Mouse (Mus musculus): ENCODE measurements around the gene Slc25a10.

The Slc25a10 gene

DNA sequence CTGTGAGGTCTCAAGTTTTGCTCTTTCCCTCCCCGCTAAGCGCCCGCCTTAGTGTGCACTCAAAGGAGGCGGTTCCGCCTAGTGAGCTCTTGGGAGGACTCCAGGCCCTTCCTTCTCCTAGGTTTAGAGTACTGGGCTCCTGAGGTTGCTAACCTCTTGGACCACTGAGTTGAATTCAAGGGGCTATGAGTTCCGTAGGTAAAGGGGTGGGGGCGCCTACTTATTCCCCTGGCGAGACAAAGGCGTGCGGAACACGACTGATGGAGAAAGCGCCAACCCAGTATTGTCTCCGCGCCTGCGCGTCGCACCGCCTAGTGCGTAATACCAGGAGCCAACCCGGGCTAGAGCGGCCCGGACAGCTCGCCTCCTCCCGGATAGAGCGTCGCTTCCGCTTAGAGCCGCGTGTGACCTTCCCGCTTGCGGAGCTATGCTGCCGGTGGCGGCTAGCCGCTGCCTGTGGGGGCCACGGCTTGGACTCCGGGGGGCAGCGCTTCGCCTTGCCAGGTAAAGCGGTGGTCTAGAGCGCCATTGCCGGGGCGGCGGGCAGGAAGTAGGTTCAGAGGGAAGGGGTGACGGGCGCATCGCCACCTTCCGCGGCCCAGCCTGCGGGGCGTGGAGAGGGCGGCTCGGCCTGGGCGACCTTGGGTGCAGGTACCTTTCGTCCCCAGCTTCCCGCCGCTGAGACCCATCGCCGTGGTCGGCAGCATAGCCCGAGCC, 7.2 kb upstream of the Slc25a10 start, which contains the start of gene Mrpl12:
TSS of gene Mrpl12 (plus strand) at position 349 of the 717 bp plus-strand sequence.
- peak; percentile 91 to 97 for DNase-seq (ENCODE audit: inconsistent age in 2 of 2, low spot score in 1 of 2)

GRCm38 (mm10) chr11:120485251-120485650, 6.4 kb upstream of the Slc25a10 start:
- DNase-seq (ENCODE audit: inconsistent age in 2 of 2, low spot score in 1 of 2): no peak

DNA sequence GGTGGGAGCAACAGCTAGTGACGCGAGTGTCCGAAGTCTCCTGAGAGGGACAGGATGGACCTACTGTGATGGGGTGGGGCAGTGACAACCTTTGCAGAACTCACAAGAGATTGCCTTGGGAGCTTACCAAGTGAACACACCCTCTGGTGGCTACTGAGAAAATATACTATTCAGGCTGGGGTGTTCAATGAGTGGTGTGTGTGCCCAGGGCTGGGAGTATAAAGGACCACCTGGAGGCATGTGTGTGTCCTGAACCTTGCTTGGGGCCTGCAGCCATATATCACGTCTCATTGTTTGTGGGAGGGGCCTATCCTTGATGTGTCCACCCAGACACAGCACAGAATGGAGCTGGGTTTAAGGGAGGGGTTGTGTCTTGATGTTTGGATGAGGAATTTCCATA, 3.1 kb upstream of the Slc25a10 start:
- peak in 1 of 2 experiments; percentile 28 for DNase-seq (ENCODE audit: inconsistent age in 2 of 2, low spot score in 1 of 2)

GRCm38 (mm10) chr11:120489054-120489761, 2.4 kb upstream of the Slc25a10 start:
- peak; percentile 76 to 91 for DNase-seq (ENCODE audit: inconsistent age in 2 of 2, low spot score in 1 of 2)

DNA sequence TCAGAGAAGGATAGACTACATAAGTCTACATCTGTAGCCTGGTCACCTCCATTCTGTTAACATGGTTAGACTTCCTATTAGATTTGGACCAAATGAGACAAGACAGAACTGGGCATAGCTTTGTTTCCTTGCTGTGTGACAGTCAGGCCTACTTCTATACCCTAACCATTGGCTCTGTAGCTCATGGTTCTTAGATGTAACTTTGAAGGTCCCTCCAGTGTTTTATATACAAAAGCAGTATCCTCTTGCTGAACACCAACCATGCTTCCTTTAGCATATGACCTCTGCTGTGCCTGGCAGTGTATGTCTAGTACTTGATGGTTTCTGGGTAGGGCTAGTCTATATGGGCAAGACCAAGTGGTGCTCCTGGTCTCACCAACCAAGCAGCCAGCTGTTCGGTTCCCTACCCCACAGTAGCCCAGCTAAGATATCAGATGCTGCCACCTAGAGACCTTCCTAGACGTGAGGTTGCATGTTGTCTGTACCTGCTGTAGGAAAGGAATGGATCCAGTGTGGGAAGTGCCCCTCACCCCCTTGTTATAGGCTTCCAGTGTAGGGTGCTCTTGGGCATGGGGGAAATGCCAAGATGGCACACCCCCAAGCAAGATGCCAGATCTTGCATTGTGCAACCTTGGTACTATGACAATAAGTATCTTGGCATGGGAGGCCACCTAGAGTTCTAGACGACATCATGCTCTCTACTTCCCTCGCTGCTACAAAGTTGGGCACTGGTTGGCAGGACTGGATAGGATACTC, 1.2 kb upstream of the Slc25a10 start:
- DNase-seq (ENCODE audit: inconsistent age in 2 of 2, low spot score in 1 of 2): peak in 1 of 2 experiments; percentile 69

- DNase-seq (ENCODE audit: inconsistent age in 2 of 2, low spot score in 1 of 2): peak; percentile 69 to 87
Measured at GRCm38 (mm10) chr11:120492024-120492877, 611 bp downstream of the Slc25a10 start.

- no peak for DNase-seq (ENCODE audit: inconsistent age in 2 of 2, low spot score in 1 of 2)
Measured at GRCm38 (mm10) chr11:120492878-120493203, 1.2 kb downstream of the Slc25a10 start.

- no peak for DNase-seq (ENCODE audit: inconsistent age in 2 of 2, low spot score in 1 of 2)
Measured at GRCm38 (mm10) chr11:120493351-120493750, 1.7 kb downstream of the Slc25a10 start.

GRCm38 (mm10) chr11:120493911-120494310, 2.3 kb downstream of the Slc25a10 start:
- DNase-seq (ENCODE audit: inconsistent age in 2 of 2, low spot score in 1 of 2): peak in 1 of 2 experiments; percentile 26

GRCm38 (mm10) chr11:120497436-120497835, 5.8 kb downstream of the Slc25a10 start:
- peak; percentile 90 to 94 for DNase-seq (ENCODE audit: inconsistent age in 2 of 2, low spot score in 1 of 2)

GRCm38 (mm10) chr11:120498226-120498625, 6.6 kb downstream of the Slc25a10 start:
- peak; percentile 80 to 82 for DNase-seq (ENCODE audit: inconsistent age in 2 of 2, low spot score in 1 of 2)

DNA sequence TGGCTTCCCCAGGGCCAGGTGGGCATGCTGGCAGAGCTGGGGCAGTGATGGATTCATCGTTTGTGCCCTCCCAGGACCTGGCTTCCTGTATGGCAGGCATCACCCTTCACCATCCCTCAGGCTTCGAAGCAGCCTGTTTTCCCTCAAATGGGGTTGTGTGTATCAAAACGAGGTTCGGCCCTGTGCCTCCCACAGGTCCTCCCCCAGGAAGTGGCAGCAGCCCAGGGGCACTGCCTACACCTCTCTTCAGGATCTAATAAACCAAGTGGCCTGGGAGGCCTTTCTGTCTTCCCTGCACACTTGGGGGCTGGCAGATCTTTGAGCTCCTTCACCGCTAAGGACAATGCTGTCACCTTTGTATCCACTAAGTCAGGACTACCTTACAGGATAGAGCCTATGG, 7.3 kb downstream of the Slc25a10 start:
- no peak for DNase-seq (ENCODE audit: inconsistent age in 2 of 2, low spot score in 1 of 2)

- no peak for DNase-seq (ENCODE audit: inconsistent age in 2 of 2, low spot score in 1 of 2)
Measured at GRCm38 (mm10) chr11:120499894-120500293, 8.3 kb downstream of the Slc25a10 start.

DNA sequence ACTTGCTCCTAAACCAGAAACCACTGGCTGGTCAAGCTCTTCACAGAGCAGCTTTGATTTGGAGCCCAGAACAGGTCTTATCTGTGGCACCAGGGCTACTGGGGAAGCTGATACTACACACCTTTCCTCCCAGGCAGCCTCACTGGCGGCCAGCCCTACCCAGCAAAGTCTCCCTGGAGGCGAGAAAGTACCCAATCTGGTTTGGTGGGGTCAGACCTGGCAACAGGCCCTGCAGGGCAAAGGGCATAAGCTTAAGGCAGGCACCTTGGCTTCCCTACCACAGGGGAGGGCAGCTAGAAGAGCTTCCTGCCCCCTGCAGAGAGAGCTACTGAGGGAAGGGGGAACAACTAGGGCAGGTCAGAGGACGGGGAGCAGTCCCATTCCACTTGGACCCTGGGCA, 8.7 kb downstream of the Slc25a10 start:
- peak in 1 of 2 experiments; percentile 66 for DNase-seq (ENCODE audit: inconsistent age in 2 of 2, low spot score in 1 of 2)

DNA sequence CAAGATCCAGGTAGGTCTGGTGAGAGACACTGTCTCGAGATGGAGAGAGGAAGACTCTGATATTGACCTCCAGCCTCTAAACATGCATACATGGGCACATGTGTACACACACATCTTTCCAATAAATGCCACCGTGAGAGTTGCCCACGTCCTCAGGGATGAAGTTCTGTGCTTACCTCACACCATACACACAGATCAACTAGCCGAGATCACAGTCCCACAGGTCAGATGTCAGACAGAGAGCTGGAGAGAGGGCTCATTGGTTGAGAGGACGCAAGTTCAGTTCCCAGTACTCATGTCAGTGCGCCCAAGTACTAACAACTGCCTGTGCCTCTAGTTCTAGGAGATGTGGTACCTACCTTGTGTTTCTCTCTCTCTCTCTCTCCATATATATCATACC, 9.4 kb downstream of the Slc25a10 start:
- peak in 1 of 2 experiments; percentile 33 for DNase-seq (ENCODE audit: inconsistent age in 2 of 2, low spot score in 1 of 2)

GRCm38 (mm10) chr11:120501701-120502100, 10.1 kb downstream of the Slc25a10 start:
- DNase-seq (ENCODE audit: inconsistent age in 2 of 2, low spot score in 1 of 2): peak in 1 of 2 experiments; percentile 29

DNA sequence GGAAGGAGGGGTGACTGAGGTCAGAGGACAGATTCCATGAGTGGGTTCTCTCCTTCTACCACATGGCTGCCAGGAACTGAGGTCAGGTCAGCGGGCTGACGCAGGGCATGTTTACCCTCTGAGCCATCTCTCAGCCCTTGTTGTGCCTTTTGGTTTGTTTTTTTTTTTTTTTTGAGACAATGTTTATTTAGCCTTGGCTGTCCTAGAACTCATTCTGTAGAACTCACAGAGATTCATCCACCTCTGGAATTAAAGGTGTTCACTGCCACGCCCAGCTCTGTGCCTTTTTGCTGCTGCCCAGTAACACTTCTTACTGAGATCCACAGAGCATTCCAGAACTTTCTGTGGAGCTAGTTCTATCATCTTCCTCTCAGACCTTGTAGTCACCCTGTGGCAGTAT, 14.0 kb downstream of the Slc25a10 start:
- no peak for DNase-seq (ENCODE audit: inconsistent age in 2 of 2, low spot score in 1 of 2)

- peak in 1 of 2 experiments; percentile 55 for DNase-seq (ENCODE audit: inconsistent age in 2 of 2, low spot score in 1 of 2)
Measured at GRCm38 (mm10) chr11:120506899-120507298, 15.3 kb downstream of the Slc25a10 start.

DNA sequence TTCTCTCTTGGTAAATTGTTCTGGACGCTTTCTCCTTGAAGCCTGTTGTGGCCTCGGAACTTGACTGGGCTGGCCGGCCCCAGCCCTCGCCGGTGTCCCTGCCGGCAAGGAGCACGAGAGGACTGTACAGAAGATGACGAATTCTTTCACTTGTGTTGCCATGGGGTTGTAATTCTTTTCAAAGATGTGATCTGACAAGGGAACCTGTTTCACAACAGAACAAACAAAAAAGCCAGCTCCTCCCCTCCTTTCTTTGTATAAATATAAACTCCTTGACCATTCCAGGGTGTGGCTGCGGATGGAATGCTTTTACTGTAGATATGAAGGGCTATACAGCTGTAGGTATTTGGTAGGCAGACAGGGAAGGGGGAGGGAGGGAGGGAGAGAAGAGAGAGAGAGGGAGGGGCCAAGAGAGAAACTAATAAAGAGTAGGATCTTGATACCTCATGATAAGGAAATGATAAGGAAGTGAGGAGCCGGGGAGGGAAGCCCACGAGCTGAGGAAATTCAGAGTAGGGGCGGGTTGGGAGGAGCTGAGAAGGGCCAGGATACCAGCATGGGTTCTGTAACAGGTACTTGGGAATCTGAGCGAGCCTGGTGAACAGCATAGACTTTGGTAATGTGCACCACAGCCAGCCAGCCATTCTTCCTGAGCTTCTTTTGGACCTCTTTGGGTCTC, 16.1 kb downstream of the Slc25a10 start:
- DNase-seq (ENCODE audit: inconsistent age in 2 of 2, low spot score in 1 of 2): peak in 1 of 2 experiments; percentile 44

DNA sequence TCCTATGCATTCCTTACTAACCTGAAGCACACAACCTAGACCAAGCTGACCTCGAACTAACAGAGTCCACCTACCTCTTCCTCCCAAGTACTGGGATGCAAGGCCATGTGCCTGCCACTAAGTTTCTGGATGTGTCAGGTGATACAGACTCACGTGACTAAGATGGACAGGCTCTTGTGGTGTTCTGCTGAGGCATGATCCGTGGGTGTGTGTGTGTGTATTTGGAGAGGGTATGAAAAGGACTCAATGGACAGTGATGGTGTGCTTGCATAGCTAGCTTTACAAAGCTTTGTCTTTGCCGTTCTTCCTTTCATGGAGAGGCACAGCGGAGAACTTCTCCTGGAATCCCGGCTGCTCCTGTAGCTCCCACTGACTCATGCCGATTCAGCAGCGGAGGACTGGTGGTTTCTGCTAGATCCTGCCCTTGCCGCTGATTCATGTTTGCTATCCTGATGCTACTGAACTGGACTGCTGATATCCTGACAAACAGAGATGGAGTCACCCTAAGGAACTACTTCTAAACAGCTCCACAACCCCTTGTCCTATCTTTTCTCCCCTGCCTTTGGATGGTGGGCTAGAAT, 16.7 kb downstream of the Slc25a10 start:
- peak; percentile 55 to 57 for DNase-seq (ENCODE audit: inconsistent age in 2 of 2, low spot score in 1 of 2)

Data from adrenal gland, adult (tissue).